Mouse (Mus musculus) central nervous system, embryonic 11.5 days (tissue): ENCODE data around the gene Bclaf3. TPM values are rescaled to one million over a fixed set of nuclear protein-coding genes. Genes with fewer than 3 reads are reported as not detected.

Experiments
- polyA plus RNA-seq: library from polyadenylated mRNA; depleted of rRNA; stranded (reverse); fragments of >200 nt; gene quantifications from 2 replicates; pipeline ENCODE4 v1.2.3, GENCODE M21; 2012; rRNA removed

Bclaf3 gene
- polyA plus RNA-seq: 16.8 and 26.7 TPM in 2 replicates

GRCm38 (mm10) chrX:159526388-159526787 is at the start of gene Bclaf3:
Bclaf3 (plus strand) TSS chrX:159526688.

GRCm38 (mm10) chrX:159626907-159627587 is 100.6 kb downstream of the Bclaf3 start, which contains the start of gene Sh3kbp1:
Sh3kbp1 (plus strand) TSS chrX:159627272.

Other genes starting within 250 kb of the Bclaf3 start
- 159 and 164 TPM in 2 replicates for gene Eif1ax, start 154.5 kb upstream of the Bclaf3 start, polyA plus RNA-seq
- 5.5 and 9.3 TPM in 2 replicates for gene Map7d2, start 112.1 kb upstream of the Bclaf3 start, polyA plus RNA-seq
- gene Sh3kbp1, start 100.6 kb downstream of the Bclaf3 start, polyA plus RNA-seq: 13.6 and 20.9 TPM in 2 replicates